Mouse (Mus musculus) erythroid progenitor cell, adult 5-6 weeks (primary cell): Measurements from ENCODE around the gene Psme1. TPM values are rescaled to one million over a fixed set of nuclear protein-coding genes. Genes with fewer than 3 reads are reported as not detected.

ENCODE experiments used
- total RNA-seq, 2 experiments: library from RNA; stranded (forward) in 1 of 2; stranded (reverse) in 1 of 2; fragments of 150-400 nt in 1 of 2; fragments of 186-747, 209-891 nt in 1 of 2; gene quantifications; 2 replicates each; pipeline versions ENCODE4 v1.2.3 to v1.2.4; 2015 to 2017; ENCODE audit warnings: low replicate concordance in 2 of 2

Psme1 gene
- total RNA-seq, 2 experiments from 2014 or later: 64.8 to 391 TPM

Other genes with a start within 250 kb of the Psme1 start
Only the 30 nearest of the 31 such genes appear.
- 15.5 and 26.4 TPM in 2 replicates for gene Dhrs4, start 99.4 kb upstream of the Psme1 start, total RNA-seq (2015; ENCODE audit: low replicate concordance)
- 21.8 and 34.7 TPM in 2 replicates for gene Dhrs4, start 99.4 kb upstream of the Psme1 start, total RNA-seq (2017; ENCODE audit: low replicate concordance)
- gene Carmil3, start 87.5 kb upstream of the Psme1 start, total RNA-seq (2015; ENCODE audit: low replicate concordance): 0.42 TPM in 1 of 2 replicates, not detected in the other
- gene Carmil3, start 87.5 kb upstream of the Psme1 start, total RNA-seq (2017; ENCODE audit: low replicate concordance): 0.13 TPM in 1 of 2 replicates, not detected in the other
- gene Cpne6, start 67.7 kb upstream of the Psme1 start, total RNA-seq (2015; ENCODE audit: low replicate concordance): not detected in 2 replicates
- not detected in 2 replicates for gene Cpne6, start 67.7 kb upstream of the Psme1 start, total RNA-seq (2017; ENCODE audit: low replicate concordance)
- 0.84 TPM in 1 of 2 replicates, not detected in the other for gene Nrl, start 53.1 kb upstream of the Psme1 start, total RNA-seq (2015; ENCODE audit: low replicate concordance)
- gene Nrl, start 53.1 kb upstream of the Psme1 start, total RNA-seq (2017; ENCODE audit: low replicate concordance): 0.51 and 0.98 TPM in 2 replicates
- gene Pck2, start 37.9 kb upstream of the Psme1 start, total RNA-seq (2015; ENCODE audit: low replicate concordance): 79.3 and 89.7 TPM in 2 replicates
- 112 and 125 TPM in 2 replicates for gene Pck2, start 37.9 kb upstream of the Psme1 start, total RNA-seq (2017; ENCODE audit: low replicate concordance)
- gene Dcaf11, start 18.1 kb upstream of the Psme1 start, total RNA-seq (2015; ENCODE audit: low replicate concordance): 31.0 and 44.0 TPM in 2 replicates
- gene Dcaf11, start 18.1 kb upstream of the Psme1 start, total RNA-seq (2017; ENCODE audit: low replicate concordance): 20.2 and 39.3 TPM in 2 replicates
- gene A730061H03Rik, start 17.7 kb upstream of the Psme1 start, total RNA-seq (2015; ENCODE audit: low replicate concordance): 6.5 TPM in 1 of 2 replicates, not detected in the other
- not detected in 2 replicates for gene A730061H03Rik, start 17.7 kb upstream of the Psme1 start, total RNA-seq (2017; ENCODE audit: low replicate concordance)
- gene Fitm1, start 2.5 kb upstream of the Psme1 start, total RNA-seq (2015; ENCODE audit: low replicate concordance): not detected in 2 replicates
- not detected in 2 replicates for gene Fitm1, start 2.5 kb upstream of the Psme1 start, total RNA-seq (2017; ENCODE audit: low replicate concordance)
- 11.7 and 19.8 TPM in 2 replicates for gene Emc9, start 7.2 kb downstream of the Psme1 start, total RNA-seq (2015; ENCODE audit: low replicate concordance)
- 3.3 and 14.8 TPM in 2 replicates for gene Emc9, start 7.2 kb downstream of the Psme1 start, total RNA-seq (2017; ENCODE audit: low replicate concordance)
- 112 and 141 TPM in 2 replicates for gene Psme2, start 13.0 kb downstream of the Psme1 start, total RNA-seq (2015; ENCODE audit: low replicate concordance)
- gene Psme2, start 13.0 kb downstream of the Psme1 start, total RNA-seq (2017; ENCODE audit: low replicate concordance): 45.1 and 109 TPM in 2 replicates
- gene Rnf31, start 13.6 kb downstream of the Psme1 start, total RNA-seq (2015; ENCODE audit: low replicate concordance): 20.2 and 22.2 TPM in 2 replicates
- 31.8 and 34.7 TPM in 2 replicates for gene Rnf31, start 13.6 kb downstream of the Psme1 start, total RNA-seq (2017; ENCODE audit: low replicate concordance)
- 70.8 and 89.0 TPM in 2 replicates for gene Irf9, start 25.4 kb downstream of the Psme1 start, total RNA-seq (2015; ENCODE audit: low replicate concordance)
- gene Irf9, start 25.4 kb downstream of the Psme1 start, total RNA-seq (2017; ENCODE audit: low replicate concordance): 87.4 and 106 TPM in 2 replicates
- 6.5 TPM in 1 of 2 replicates, not detected in the other for gene Rec8, start 39.9 kb downstream of the Psme1 start, total RNA-seq (2015; ENCODE audit: low replicate concordance)
- gene Rec8, start 39.9 kb downstream of the Psme1 start, total RNA-seq (2017; ENCODE audit: low replicate concordance): 1.4 and 7.7 TPM in 2 replicates
- gene Ipo4, start 57.8 kb downstream of the Psme1 start, total RNA-seq (2015; ENCODE audit: low replicate concordance): 29.9 and 46.5 TPM in 2 replicates
- gene Ipo4, start 57.8 kb downstream of the Psme1 start, total RNA-seq (2017; ENCODE audit: low replicate concordance): 18.1 and 53.9 TPM in 2 replicates
- gene Gm49378, start 59.8 kb downstream of the Psme1 start, total RNA-seq (2015; ENCODE audit: low replicate concordance): 12.3 and 17.2 TPM in 2 replicates
- 3.5 and 7.0 TPM in 2 replicates for gene Gm49378, start 59.8 kb downstream of the Psme1 start, total RNA-seq (2017; ENCODE audit: low replicate concordance)
- gene Tm9sf1, start 65.7 kb downstream of the Psme1 start, total RNA-seq (2015; ENCODE audit: low replicate concordance): 39.8 and 58.4 TPM in 2 replicates
- 47.0 and 64.3 TPM in 2 replicates for gene Tm9sf1, start 65.7 kb downstream of the Psme1 start, total RNA-seq (2017; ENCODE audit: low replicate concordance)
- gene Tssk4, start 72.1 kb downstream of the Psme1 start, total RNA-seq (2015; ENCODE audit: low replicate concordance): 6.5 TPM in 1 of 2 replicates, not detected in the other
- gene Tssk4, start 72.1 kb downstream of the Psme1 start, total RNA-seq (2017; ENCODE audit: low replicate concordance): 1.3 and 2.5 TPM in 2 replicates
- 14.3 and 20.5 TPM in 2 replicates for gene Mdp1, start 82.4 kb downstream of the Psme1 start, total RNA-seq (2015; ENCODE audit: low replicate concordance)
- 2.3 and 14.9 TPM in 2 replicates for gene Mdp1, start 82.4 kb downstream of the Psme1 start, total RNA-seq (2017; ENCODE audit: low replicate concordance)
- 1.7 and 3.6 TPM in 2 replicates for gene Gmpr2, start 93.8 kb downstream of the Psme1 start, total RNA-seq (2015; ENCODE audit: low replicate concordance)
- 9.0 and 14.1 TPM in 2 replicates for gene Gmpr2, start 93.8 kb downstream of the Psme1 start, total RNA-seq (2017; ENCODE audit: low replicate concordance)
- 105 and 189 TPM in 2 replicates for gene Nedd8, start 94.0 kb downstream of the Psme1 start, total RNA-seq (2015; ENCODE audit: low replicate concordance)
- gene Nedd8, start 94.0 kb downstream of the Psme1 start, total RNA-seq (2017; ENCODE audit: low replicate concordance): 102 and 138 TPM in 2 replicates
- gene Tinf2, start 103.7 kb downstream of the Psme1 start, total RNA-seq (2015; ENCODE audit: low replicate concordance): 39.6 and 50.7 TPM in 2 replicates
- gene Tinf2, start 103.7 kb downstream of the Psme1 start, total RNA-seq (2017; ENCODE audit: low replicate concordance): 31.5 and 57.4 TPM in 2 replicates
- 1.4 and 4.6 TPM in 2 replicates for gene Tgm1, start 135.8 kb downstream of the Psme1 start, total RNA-seq (2015; ENCODE audit: low replicate concordance)
- gene Tgm1, start 135.8 kb downstream of the Psme1 start, total RNA-seq (2017; ENCODE audit: low replicate concordance): 1.8 TPM in 1 of 2 replicates, not detected in the other
- gene Rabggta, start 144.1 kb downstream of the Psme1 start, total RNA-seq (2015; ENCODE audit: low replicate concordance): 2.9 and 6.3 TPM in 2 replicates
- 6.0 TPM in 1 of 2 replicates, not detected in the other for gene Rabggta, start 144.1 kb downstream of the Psme1 start, total RNA-seq (2017; ENCODE audit: low replicate concordance)
- 6.7 and 39.3 TPM in 2 replicates for gene Dhrs1, start 167.6 kb downstream of the Psme1 start, total RNA-seq (2015; ENCODE audit: low replicate concordance)
- gene Dhrs1, start 167.6 kb downstream of the Psme1 start, total RNA-seq (2017; ENCODE audit: low replicate concordance): 0.76 and 10.4 TPM in 2 replicates
- 5.9 and 8.6 TPM in 2 replicates for gene Nop9, start 167.6 kb downstream of the Psme1 start, total RNA-seq (2015; ENCODE audit: low replicate concordance)
- gene Nop9, start 167.6 kb downstream of the Psme1 start, total RNA-seq (2017; ENCODE audit: low replicate concordance): 7.2 and 11.7 TPM in 2 replicates
- not detected in 2 replicates for gene Cideb, start 180.3 kb downstream of the Psme1 start, total RNA-seq (2015; ENCODE audit: low replicate concordance)
- not detected in 2 replicates for gene Cideb, start 180.3 kb downstream of the Psme1 start, total RNA-seq (2017; ENCODE audit: low replicate concordance)
- not detected in 2 replicates for gene Ltb4r2, start 183.3 kb downstream of the Psme1 start, total RNA-seq (2015; ENCODE audit: low replicate concordance)
- not detected in 2 replicates for gene Ltb4r2, start 183.3 kb downstream of the Psme1 start, total RNA-seq (2017; ENCODE audit: low replicate concordance)
- gene Ltb4r1, start 187.8 kb downstream of the Psme1 start, total RNA-seq (2015; ENCODE audit: low replicate concordance): 8.8 and 11.9 TPM in 2 replicates
- 2.8 and 8.9 TPM in 2 replicates for gene Ltb4r1, start 187.8 kb downstream of the Psme1 start, total RNA-seq (2017; ENCODE audit: low replicate concordance)
- not detected in 2 replicates for gene Adcy4, start 206.0 kb downstream of the Psme1 start, total RNA-seq (2015; ENCODE audit: low replicate concordance)
- not detected in 2 replicates for gene Adcy4, start 206.0 kb downstream of the Psme1 start, total RNA-seq (2017; ENCODE audit: low replicate concordance)
- gene Ripk3, start 210.7 kb downstream of the Psme1 start, total RNA-seq (2015; ENCODE audit: low replicate concordance): 18.4 and 28.1 TPM in 2 replicates
- 2.3 and 33.1 TPM in 2 replicates for gene Ripk3, start 210.7 kb downstream of the Psme1 start, total RNA-seq (2017; ENCODE audit: low replicate concordance)